Mouse (Mus musculus): Measurements from ENCODE around the gene Mfsd14a.
"Not testable (repeated sequence)": the region's sequence is repeated elsewhere in the genome, so short reads cannot be mapped to it uniquely, and the experiment has no call there.

Gene Mfsd14a

GRCm38 (mm10) chr3:116662463-116662863 lies at the start of gene Mfsd14a:
TSS of gene Mfsd14a (minus strand) at chr3:116662677.
- DNase-seq (ENCODE audit: extremely low read depth, low read depth, low spot score), result peak; percentile 23

GRCm38 (mm10) chr3:116711624-116712435 lies 49.4 kb upstream of the Mfsd14a start:
- no peak for DNase-seq (ENCODE audit: extremely low read depth, low read depth, low spot score)

- DNase-seq (ENCODE audit: extremely low read depth, low read depth, low spot score), result no peak
Measured at GRCm38 (mm10) chr3:116710941-116711340, 48.5 kb upstream of the Mfsd14a start.

- no peak for DNase-seq (ENCODE audit: extremely low read depth, low read depth, low spot score)
Measured at GRCm38 (mm10) chr3:116705637-116706204, 43.2 kb upstream of the Mfsd14a start.

- no peak for DNase-seq (ENCODE audit: extremely low read depth, low read depth, low spot score)
Measured at GRCm38 (mm10) chr3:116703835-116704234, 41.4 kb upstream of the Mfsd14a start.

GRCm38 (mm10) chr3:116702647-116703272 lies 40.3 kb upstream of the Mfsd14a start:
- no peak for DNase-seq (ENCODE audit: extremely low read depth, low read depth, low spot score)

- DNase-seq (ENCODE audit: extremely low read depth, low read depth, low spot score), result no peak
Measured at GRCm38 (mm10) chr3:116701601-116702000, 39.1 kb upstream of the Mfsd14a start.

GRCm38 (mm10) chr3:116698786-116699185 lies 36.3 kb upstream of the Mfsd14a start:
- DNase-seq (ENCODE audit: extremely low read depth, low read depth, low spot score), result no peak

GRCm38 (mm10) chr3:116695666-116695985 lies 33.1 kb upstream of the Mfsd14a start:
- no peak for DNase-seq (ENCODE audit: extremely low read depth, low read depth, low spot score)

GRCm38 (mm10) chr3:116694955-116695665 lies 32.6 kb upstream of the Mfsd14a start:
- no peak for DNase-seq (ENCODE audit: extremely low read depth, low read depth, low spot score)

- no peak for DNase-seq (ENCODE audit: extremely low read depth, low read depth, low spot score)
Measured at GRCm38 (mm10) chr3:116694312-116694711, 31.8 kb upstream of the Mfsd14a start.

GRCm38 (mm10) chr3:116681160-116681559 lies 18.7 kb upstream of the Mfsd14a start, which contains the start of gene Gm43191:
TSS of gene Gm43191 (minus strand) at chr3:116681260.
- DNase-seq (ENCODE audit: extremely low read depth, low read depth, low spot score), result no peak

GRCm38 (mm10) chr3:116664281-116664680 lies 1.8 kb upstream of the Mfsd14a start:
- DNase-seq (ENCODE audit: extremely low read depth, low read depth, low spot score), result not testable (repeated sequence)

GRCm38 (mm10) chr3:116661870-116662414 lies 535 bp downstream of the Mfsd14a start:
- no peak for DNase-seq (ENCODE audit: extremely low read depth, low read depth, low spot score)

- no peak for DNase-seq (ENCODE audit: extremely low read depth, low read depth, low spot score)
Measured at GRCm38 (mm10) chr3:116661288-116661869, 1.1 kb downstream of the Mfsd14a start.

- no peak for DNase-seq (ENCODE audit: extremely low read depth, low read depth, low spot score)
Measured at GRCm38 (mm10) chr3:116659856-116660430, 2.5 kb downstream of the Mfsd14a start.

GRCm38 (mm10) chr3:116658928-116659565 lies 3.4 kb downstream of the Mfsd14a start:
- DNase-seq (ENCODE audit: extremely low read depth, low read depth, low spot score), result no peak

- DNase-seq (ENCODE audit: extremely low read depth, low read depth, low spot score), result no peak
Measured at GRCm38 (mm10) chr3:116656184-116656965, 6.1 kb downstream of the Mfsd14a start.

- DNase-seq (ENCODE audit: extremely low read depth, low read depth, low spot score), result not testable (repeated sequence)
Measured at GRCm38 (mm10) chr3:116654051-116654450, 8.4 kb downstream of the Mfsd14a start.

Measured in fat pad, adult 2 months (tissue).